Mouse (Mus musculus): ENCODE data around the gene Ghr. TPM values are rescaled to one million over a fixed set of nuclear protein-coding genes. Genes with fewer than 3 reads are reported as not detected.
A peak's percentile ranks its signal among the peaks of the same experiment; 100 is the strongest.

Ghr gene
- polyA plus RNA-seq, 1 experiment from 2014 or later: 96.4 TPM

DNA sequence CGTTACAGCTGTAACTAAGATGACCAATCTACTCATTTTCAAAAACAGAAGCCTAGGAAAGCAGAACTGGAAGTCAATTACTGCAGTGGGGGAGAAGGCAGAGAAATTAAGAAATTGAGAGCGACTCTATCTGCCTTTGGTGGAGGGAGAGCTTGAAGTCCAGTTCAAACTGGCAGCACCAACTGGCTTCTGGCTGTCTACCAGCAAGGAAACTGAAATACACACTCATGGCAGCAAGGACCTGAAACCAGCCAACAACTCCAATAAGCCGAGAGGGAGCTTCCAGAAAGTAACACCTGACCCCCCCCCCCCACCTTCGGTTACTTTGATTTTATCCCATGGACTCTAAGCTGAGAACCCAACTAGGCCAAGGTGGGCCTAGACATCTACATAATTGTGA, 114.1 kb downstream of the Ghr start:
- ATAC-seq: no peak
- Histone ChIP-seq H3K4me3 (ENCODE audit: low read depth, low read length) (no peak overlapping the region), H3K9me3 (ENCODE audit: low read length) (no peaks in the 10 kb centered on the region), H3K36me3 (ENCODE audit: insufficient read depth, low read length) (no peaks in the 10 kb centered on the region), H3K27ac (ENCODE audit: low read length) (no peak overlapping the region), H3K27me3 (replicated peaks; ENCODE audit: insufficient read depth, low read length) (no peaks in the 10 kb centered on the region), H3K9ac (replicated peaks; ENCODE audit: low read depth) (no peak overlapping the region), H3K4me1 (ENCODE audit: insufficient read depth, low read depth, low read length) (no peaks in the 10 kb centered on the region), H3K4me2 (replicated peaks; ENCODE audit: low read depth, low read length) (no peak overlapping the region)
- DNase-seq (ENCODE audit: low spot score): no peak
- TF ChIP-seq EP300 (IDR thresholded peaks at IDR 0.05): no peak
- TF ChIP-seq CTCF (IDR thresholded peaks at IDR 0.05): no peak
- WGBS: 85% methylated on average over 4 of the region's 4 CpGs

DNA sequence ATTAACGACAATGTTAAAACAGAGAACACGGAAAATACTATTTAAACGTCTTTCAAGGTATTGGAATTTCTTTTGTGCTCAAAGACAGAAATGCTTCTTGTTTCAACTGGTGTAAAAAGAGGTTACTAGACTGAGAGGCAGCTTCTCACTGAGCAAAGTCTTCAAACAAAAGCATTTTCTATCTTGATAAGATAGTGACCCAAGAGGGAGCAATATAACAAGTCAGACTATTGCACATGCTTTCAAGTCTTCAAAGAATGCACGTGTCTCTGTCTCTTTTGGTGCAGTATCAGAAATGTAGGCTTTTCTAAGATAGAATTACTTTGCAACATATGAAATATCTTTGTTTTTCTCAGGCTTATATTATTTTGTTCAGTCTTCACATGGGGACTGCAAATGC, 116.7 kb downstream of the Ghr start:
- H3K4me2 ChIP-seq (replicated peaks; ENCODE audit: low read depth, low read length): no peak overlapping the region
- WGBS: 45% methylated on average over 4 of the region's 4 CpGs
- no peak overlapping the region for H3K27ac ChIP-seq (ENCODE audit: low read length)
- no peak for TF ChIP-seq CTCF (IDR thresholded peaks at IDR 0.05)
- no peak for TF ChIP-seq EP300 (IDR thresholded peaks at IDR 0.05)
- H3K36me3 ChIP-seq (ENCODE audit: insufficient read depth, low read length): no peaks in the 10 kb centered on the region
- ATAC-seq: no peak
- no peaks in the 10 kb centered on the region for H3K9me3 ChIP-seq (ENCODE audit: low read length)
- H3K9ac ChIP-seq (replicated peaks; ENCODE audit: low read depth): no peak overlapping the region
- no peaks in the 10 kb centered on the region for H3K4me1 ChIP-seq (ENCODE audit: insufficient read depth, low read depth, low read length)
- H3K4me3 ChIP-seq (ENCODE audit: low read depth, low read length): no peak overlapping the region
- no peaks in the 10 kb centered on the region for H3K27me3 ChIP-seq (replicated peaks; ENCODE audit: insufficient read depth, low read length)
- no peak for DNase-seq (ENCODE audit: low spot score)

DNA sequence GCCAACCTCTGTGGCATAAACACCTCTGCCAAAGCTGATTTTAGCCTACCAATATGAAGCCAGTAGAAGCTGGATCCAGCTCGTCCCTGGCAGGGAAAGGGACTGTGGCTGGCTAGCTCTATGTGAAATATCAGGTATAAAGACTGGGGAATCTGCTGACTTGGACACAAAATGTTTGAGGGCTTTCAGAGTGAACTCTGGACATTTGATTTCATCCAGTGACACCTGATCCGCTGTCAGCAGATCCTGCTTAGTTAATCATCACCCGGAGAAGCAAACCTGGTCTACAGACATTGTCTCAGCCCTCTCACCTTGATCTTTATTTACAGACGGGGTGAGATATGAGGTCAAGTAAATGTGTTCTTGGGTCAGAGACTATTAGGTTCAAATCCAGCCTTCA, 118.5 kb downstream of the Ghr start:
- DNase-seq (ENCODE audit: low spot score): no peak
- Histone ChIP-seq H3K27me3 (replicated peaks; ENCODE audit: insufficient read depth, low read length) (no peaks in the 10 kb centered on the region), H3K27ac (ENCODE audit: low read length) (no peak overlapping the region), H3K9ac (replicated peaks; ENCODE audit: low read depth) (no peak overlapping the region), H3K36me3 (ENCODE audit: insufficient read depth, low read length) (no peaks in the 10 kb centered on the region), H3K9me3 (ENCODE audit: low read length) (no peaks in the 10 kb centered on the region), H3K4me3 (ENCODE audit: low read depth, low read length) (no peak overlapping the region), H3K4me2 (replicated peaks; ENCODE audit: low read depth, low read length) (no peak overlapping the region), H3K4me1 (ENCODE audit: insufficient read depth, low read depth, low read length) (no peaks in the 10 kb centered on the region)
- ATAC-seq: no peak
- no peak for TF ChIP-seq CTCF (IDR thresholded peaks at IDR 0.05)
- no peak for TF ChIP-seq EP300 (IDR thresholded peaks at IDR 0.05)
- WGBS: 48% methylated on average over 4 of the region's 4 CpGs

DNA sequence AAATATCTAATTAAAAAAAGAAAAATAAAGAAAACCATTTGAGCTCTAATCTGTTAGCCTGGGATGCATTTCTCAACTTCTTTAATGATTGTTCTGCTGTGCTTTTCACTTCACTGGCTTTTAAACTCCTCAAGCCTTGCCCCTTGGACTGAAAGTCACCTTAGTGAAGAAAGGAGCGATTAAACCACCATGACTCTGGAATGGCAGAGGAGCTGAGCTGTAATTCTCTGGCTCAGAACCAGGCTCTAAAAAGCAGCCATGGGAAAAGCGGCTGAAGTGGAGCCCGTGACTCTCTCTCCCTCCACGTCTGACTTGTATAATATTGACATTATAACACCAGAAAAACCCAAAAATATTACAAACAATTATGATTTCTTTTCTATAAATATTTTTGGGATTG, 126.7 kb downstream of the Ghr start:
- Histone ChIP-seq H3K9ac (replicated peaks; ENCODE audit: low read depth) (no peak overlapping the region), H3K27me3 (replicated peaks; ENCODE audit: insufficient read depth, low read length) (no peaks in the 10 kb centered on the region), H3K36me3 (ENCODE audit: insufficient read depth, low read length) (no peaks in the 10 kb centered on the region), H3K4me1 (ENCODE audit: insufficient read depth, low read depth, low read length) (no peaks in the 10 kb centered on the region), H3K4me2 (replicated peaks; ENCODE audit: low read depth, low read length) (no peak overlapping the region), H3K4me3 (ENCODE audit: low read depth, low read length) (no peak overlapping the region), H3K9me3 (ENCODE audit: low read length) (no peaks in the 10 kb centered on the region), H3K27ac (ENCODE audit: low read length) (no peak overlapping the region)
- no peak for TF ChIP-seq EP300 (IDR thresholded peaks at IDR 0.05)
- DNase-seq (ENCODE audit: low spot score): no peak
- 69% methylated on average over 4 of the region's 4 CpGs for WGBS
- ATAC-seq: no peak

DNA sequence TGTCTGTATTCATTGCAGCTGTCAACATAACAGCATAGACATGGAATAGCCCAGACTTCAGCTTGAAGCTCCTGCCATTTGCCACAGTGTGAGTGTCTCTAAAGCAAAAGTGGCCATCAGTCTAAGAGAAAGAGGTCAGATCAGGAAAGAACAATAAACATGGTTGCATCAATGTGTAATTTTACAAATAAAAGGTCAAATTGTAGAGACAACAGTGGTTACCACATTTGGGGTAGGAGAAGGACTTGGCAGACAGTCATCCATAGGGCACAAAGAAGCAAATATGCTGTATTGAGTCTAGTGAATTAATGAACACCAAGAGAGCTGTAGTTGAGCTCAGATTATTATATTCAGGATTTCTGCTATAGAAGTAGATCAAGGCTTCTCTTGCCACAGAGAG, 127.7 kb downstream of the Ghr start:
- Histone ChIP-seq H3K9me3 (ENCODE audit: low read length) (no peaks in the 10 kb centered on the region), H3K4me2 (replicated peaks; ENCODE audit: low read depth, low read length) (no peak overlapping the region), H3K27me3 (replicated peaks; ENCODE audit: insufficient read depth, low read length) (no peaks in the 10 kb centered on the region), H3K27ac (ENCODE audit: low read length) (no peak overlapping the region), H3K4me3 (ENCODE audit: low read depth, low read length) (no peak overlapping the region), H3K36me3 (ENCODE audit: insufficient read depth, low read length) (no peaks in the 10 kb centered on the region), H3K9ac (replicated peaks; ENCODE audit: low read depth) (no peak overlapping the region), H3K4me1 (ENCODE audit: insufficient read depth, low read depth, low read length) (no peaks in the 10 kb centered on the region)
- DNase-seq (ENCODE audit: low spot score) (no peak), ATAC-seq (no peak)
- TF ChIP-seq CTCF (IDR thresholded peaks at IDR 0.05) (no peak), EP300 (IDR thresholded peaks at IDR 0.05) (no peak)

DNA sequence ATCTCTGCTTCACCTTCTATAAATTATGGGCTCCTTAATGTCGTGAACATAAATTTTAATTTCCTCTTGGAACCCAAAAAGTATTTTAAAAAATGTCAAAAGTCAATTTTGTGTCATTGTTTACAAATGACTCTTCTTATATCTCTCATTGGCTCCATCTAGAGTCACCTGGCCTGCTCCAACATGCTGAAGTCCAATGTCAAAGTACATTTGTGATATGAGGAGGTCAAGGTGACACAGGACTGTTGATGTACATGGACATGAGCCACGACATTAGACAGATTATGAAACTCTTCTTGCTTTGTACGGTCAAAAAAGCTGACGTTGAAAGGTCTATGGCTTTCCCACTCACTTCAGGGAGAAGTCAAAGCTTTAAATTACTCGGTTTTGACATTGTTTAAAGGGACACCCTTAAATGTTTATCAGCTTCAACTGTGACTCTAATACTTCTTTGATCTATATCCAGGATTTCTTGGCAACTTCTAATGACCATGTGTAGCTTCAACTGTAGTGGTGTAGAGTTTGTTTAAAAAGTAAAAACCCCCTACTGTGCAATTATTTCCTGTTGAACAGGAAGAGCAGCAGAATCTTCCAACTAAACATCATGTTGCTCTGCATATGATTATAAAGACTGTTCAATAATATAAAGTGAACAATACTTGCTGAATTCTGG, 131.1 kb downstream of the Ghr start:
- TF ChIP-seq CTCF (IDR thresholded peaks at IDR 0.05): no peak
- TF ChIP-seq EP300 (IDR thresholded peaks at IDR 0.05): peak; percentile 60
- WGBS: 32% methylated on average over 5 of the region's 5 CpGs
- Histone ChIP-seq H3K9me3 (ENCODE audit: low read length) (no peaks in the 10 kb centered on the region), H3K4me2 (replicated peaks; ENCODE audit: low read depth, low read length) (no peak overlapping the region), H3K27ac (ENCODE audit: low read length) (no peak overlapping the region), H3K4me1 (ENCODE audit: insufficient read depth, low read depth, low read length) (no peaks in the 10 kb centered on the region), H3K9ac (replicated peaks; ENCODE audit: low read depth) (no peak overlapping the region; the same call in 1 of the 2 replicates), H3K4me3 (ENCODE audit: low read depth, low read length) (no peak overlapping the region), H3K36me3 (ENCODE audit: insufficient read depth, low read length) (no peaks in the 10 kb centered on the region), H3K27me3 (replicated peaks; ENCODE audit: insufficient read depth, low read length) (no peaks in the 10 kb centered on the region)
- ATAC-seq: peak; percentile 37; the same call in 1 of the 2 replicates
- peak; percentile 39 for DNase-seq (ENCODE audit: low spot score)

DNA sequence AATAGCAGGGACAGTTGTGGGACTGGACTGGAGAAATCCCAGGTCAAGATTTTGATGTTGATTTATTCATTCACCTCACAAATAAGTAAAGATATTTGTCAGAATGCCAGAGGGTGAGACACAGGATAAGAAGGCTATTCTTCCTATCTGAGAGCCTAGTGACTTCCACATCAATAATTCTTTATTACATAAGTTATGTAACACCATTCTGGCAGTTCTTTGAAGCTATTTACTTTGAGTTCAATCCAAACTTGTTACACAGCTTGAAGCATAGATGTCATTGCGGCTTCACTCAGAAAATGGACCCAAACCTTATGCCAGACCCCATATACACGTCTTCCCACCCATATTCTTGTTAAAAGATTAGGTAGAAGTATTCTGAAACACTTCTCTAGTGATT, 133.7 kb downstream of the Ghr start:
- Histone ChIP-seq H3K36me3 (ENCODE audit: insufficient read depth, low read length) (no peaks in the 10 kb centered on the region), H3K4me1 (ENCODE audit: insufficient read depth, low read depth, low read length) (no peaks in the 10 kb centered on the region; the same call in 1 of the 2 replicates), H3K27me3 (replicated peaks; ENCODE audit: insufficient read depth, low read length) (no peaks in the 10 kb centered on the region), H3K27ac (ENCODE audit: low read length) (no peak overlapping the region), H3K9me3 (ENCODE audit: low read length) (no peaks in the 10 kb centered on the region), H3K9ac (replicated peaks; ENCODE audit: low read depth) (no peak overlapping the region), H3K4me3 (ENCODE audit: low read depth, low read length) (no peak overlapping the region), H3K4me2 (replicated peaks; ENCODE audit: low read depth, low read length) (no peak overlapping the region)
- no peak for DNase-seq (ENCODE audit: low spot score)
- TF ChIP-seq EP300 (IDR thresholded peaks at IDR 0.05): no peak
- TF ChIP-seq CTCF (IDR thresholded peaks at IDR 0.05): no peak
- no peak for ATAC-seq
- WGBS: 55% methylated on average over 2 of the region's 2 CpGs

Data from lung, postnatal 0 days (tissue).